Mouse (Mus musculus): ENCODE measurements around the gene Ncoa1.
"Not testable (repeated sequence)": the region's sequence is repeated elsewhere in the genome, so short reads cannot be mapped to it uniquely, and the experiment has no call there.

The Ncoa1 gene

GRCm38 (mm10) chr12:4322227-4322626 lies 154.8 kb downstream of the Ncoa1 start:
- DNase-seq (ENCODE audit: low spot score in 2 of 2), result no peak

DNA sequence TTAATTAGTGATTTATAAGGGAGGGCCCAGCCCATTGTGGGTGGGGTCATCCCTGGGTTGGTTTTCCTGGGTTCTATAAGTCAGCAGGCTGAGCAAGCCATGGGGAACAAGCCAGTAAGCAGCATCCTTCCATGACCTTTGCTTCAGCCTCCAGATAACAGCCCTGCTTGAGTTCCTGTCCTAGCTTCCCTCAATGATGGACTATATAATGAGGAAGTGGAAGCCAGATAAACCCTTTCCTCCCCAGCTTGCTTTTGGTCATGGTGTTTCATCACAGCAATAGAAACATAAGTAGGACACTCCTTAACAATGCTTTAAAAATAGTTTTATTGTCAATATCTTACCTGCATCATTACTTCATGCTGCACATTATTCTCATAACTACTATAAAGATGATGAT lies 163.2 kb downstream of the Ncoa1 start:
- no peak for DNase-seq (ENCODE audit: low spot score in 2 of 2)

- DNase-seq (ENCODE audit: low spot score in 2 of 2), result no peak
These were observed 170.2 kb downstream of the Ncoa1 start for GRCm38 (mm10) chr12:4306712-4307313.

GRCm38 (mm10) chr12:4299300-4299699 lies 177.7 kb downstream of the Ncoa1 start:
- no peak for DNase-seq (ENCODE audit: low spot score in 2 of 2)

DNA sequence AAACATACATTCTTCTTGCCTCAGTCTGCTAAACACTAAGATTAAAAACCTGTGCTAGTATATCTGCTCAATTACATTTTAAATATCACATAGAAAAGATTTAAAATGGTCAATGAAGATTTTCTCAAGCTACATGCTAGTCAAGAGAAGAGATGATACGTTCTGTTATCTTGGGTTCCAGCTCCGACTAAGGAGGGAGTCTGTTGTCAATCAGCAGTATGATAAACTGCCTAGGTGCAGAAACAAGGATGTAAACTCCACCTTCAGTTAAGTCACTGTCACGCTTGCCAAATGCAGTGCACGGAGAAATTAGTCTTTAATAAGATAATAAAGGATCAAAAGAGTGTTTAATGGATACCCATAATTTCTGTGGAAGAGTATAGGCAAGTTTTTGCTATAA lies 178.4 kb downstream of the Ncoa1 start:
- DNase-seq (ENCODE audit: low spot score in 2 of 2), result no peak

DNA sequence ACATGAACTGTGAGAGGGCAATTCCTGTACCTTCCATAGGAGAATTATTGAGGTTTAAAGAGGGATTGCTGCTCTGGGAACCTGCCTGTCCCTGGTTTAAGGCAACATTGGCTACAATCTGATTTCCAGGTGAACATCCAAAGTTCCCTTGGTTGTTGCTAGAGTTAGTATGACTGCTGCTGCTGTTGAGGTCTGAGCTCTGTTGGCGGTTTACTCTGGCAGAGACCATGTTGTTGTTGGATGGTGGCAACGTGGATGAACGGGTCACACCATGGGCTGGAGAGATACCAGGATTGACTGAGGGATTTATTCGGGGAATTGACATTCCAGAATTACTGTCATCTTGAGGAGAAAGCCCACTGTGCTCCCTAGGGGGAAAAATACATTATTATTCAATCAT lies 181.1 kb downstream of the Ncoa1 start:
- DNase-seq (ENCODE audit: low spot score in 2 of 2), result no peak

- no peak for DNase-seq (ENCODE audit: low spot score in 2 of 2)
These were observed 181.7 kb downstream of the Ncoa1 start for GRCm38 (mm10) chr12:4295281-4295680.

DNA sequence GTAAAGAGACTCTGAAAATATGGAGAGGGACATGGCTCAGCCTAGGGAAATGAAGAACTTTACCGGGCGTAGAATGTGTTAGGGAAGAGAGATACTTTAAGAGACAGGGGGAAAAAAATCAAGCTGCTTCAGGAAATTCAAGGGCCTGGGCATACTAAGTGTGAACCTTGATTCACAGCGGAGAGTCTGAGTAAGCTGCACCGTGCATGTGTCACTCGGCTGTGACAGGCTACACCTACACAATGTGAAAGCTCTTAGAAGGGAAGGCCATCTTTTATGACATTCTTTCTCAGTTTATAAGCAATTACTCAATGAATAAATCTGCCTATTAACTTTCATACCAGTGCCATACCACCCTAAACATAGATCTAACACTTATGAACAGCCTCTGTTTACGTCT lies 183.2 kb downstream of the Ncoa1 start:
- no peak for DNase-seq (ENCODE audit: low spot score in 2 of 2)

GRCm38 (mm10) chr12:4285186-4285585 lies 191.8 kb downstream of the Ncoa1 start:
- no peak for DNase-seq (ENCODE audit: low spot score in 2 of 2)

DNA sequence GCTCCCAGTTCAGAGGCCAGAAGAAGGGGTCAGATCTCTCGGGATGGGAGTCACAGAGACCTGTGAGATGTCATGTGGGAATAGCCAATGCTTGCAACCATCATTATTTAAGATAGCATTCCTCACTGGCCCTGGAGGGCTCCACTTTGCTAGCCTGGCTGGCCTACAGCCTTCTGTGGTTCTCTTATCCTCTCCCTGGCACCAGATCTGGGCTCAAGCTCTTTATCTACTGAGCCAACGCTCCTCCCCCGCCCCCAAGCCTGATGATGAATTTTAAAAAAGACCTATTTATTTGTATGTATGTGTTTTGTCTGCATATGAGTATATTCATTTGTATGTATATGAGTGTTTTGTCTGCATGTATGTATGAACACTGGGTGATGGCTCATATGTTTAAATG lies 197.1 kb downstream of the Ncoa1 start:
- DNase-seq (ENCODE audit: low spot score in 2 of 2), result no peak

DNA sequence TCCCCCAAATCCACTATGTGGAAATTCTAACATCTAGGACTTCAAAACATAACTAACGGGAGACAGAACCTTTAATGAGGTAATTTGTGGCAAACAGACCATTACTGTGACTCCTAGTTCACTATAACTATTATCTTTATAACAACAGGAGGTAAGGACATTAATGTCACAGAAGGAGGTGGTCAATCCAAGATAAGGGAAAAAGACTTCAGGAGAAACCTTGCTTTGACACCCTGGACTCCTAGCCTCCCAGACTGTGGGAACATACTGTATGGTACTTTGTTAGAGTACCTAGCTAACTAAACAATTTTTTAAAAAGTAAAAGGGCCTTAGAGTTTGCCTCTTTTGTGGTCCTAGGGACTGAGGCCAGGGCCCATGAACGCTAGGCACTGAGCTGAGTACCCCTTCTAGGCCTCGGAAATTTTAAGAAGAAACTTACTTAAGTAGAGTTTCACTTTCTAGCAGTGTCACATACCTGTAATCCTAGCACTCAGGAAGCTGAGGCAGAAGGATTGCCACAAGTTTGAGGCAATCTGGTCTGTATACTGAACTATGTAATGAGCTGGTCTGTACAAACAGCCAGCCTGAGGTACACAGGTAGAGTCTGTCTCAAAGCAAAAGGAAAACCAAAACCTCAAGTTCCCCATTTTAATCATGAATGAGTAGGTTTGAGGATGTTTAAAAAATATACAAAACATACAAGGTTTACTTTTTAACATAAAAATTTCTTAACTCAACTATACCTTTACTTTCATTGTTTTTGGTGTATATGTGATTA lies 197.8 kb downstream of the Ncoa1 start:
- no peak for DNase-seq (ENCODE audit: low spot score in 2 of 2)

DNA sequence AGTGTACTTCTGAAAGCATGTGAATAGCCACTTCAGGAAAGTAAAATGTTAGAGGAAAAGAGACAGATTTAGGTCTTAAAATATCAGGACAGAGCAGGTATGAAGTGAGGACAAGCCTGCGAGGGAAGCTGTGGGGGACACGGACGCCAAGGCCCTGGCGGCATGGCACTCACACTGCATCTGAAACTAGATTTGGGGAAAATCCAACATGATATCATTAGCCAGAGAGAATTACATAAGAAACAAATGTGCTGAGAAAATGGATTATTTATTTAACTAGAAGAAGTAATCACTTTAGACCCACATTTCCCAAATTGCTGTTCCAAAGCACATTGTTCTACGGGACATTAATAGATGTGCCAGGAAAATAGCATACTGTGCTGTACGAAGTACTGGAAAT lies 205.9 kb downstream of the Ncoa1 start:
- DNase-seq (ENCODE audit: low spot score in 2 of 2), result no peak

- no peak for DNase-seq (ENCODE audit: low spot score in 2 of 2)
These were observed 209.2 kb downstream of the Ncoa1 start for GRCm38 (mm10) chr12:4267765-4268164.

DNA sequence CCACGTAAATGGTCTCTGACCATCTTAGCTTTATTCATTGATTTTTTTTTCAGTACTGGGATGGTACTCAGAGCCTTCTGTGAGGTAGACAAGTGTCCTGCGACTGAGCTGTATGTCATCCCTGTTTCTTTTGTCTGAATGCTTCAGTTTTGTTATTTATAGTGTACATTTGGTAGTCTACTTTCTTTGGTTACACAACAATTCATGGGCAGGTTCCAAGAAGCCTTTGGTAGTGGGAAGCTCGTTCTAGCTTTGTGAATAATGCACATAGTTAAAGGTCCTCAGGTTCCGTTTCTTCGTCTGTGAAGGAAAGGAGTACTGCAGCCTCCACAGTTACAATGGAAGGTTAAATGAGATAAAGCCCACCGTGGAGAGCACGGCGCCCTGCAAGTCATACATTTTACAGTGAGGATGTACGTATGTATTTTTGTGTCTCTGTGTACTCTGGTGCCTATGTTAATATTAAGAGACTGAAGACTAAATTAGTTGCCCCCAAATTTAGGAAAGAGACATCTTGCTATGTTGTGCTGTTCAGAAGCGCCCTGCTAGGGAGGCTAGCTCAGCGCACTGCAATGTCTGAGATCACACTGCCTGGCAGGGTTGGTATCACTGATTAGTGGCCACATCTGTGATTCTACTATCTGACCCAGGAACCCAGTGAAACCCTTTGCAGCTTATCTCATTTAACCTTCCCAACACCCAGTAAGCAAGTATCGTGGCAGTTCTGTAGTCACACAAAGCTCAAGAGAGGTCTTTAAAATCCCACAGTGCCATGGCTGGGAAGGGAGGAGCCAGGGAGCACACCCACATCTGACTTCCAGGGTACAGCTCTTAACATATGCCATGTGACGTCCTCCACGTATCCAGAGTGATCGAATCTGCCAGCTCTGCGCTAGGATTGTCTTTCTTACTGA lies 224.0 kb downstream of the Ncoa1 start:
- DNase-seq (ENCODE audit: low spot score in 2 of 2), result no peak

- no peak for DNase-seq (ENCODE audit: low spot score in 2 of 2)
These were observed 227.2 kb downstream of the Ncoa1 start for GRCm38 (mm10) chr12:4249786-4250185.

GRCm38 (mm10) chr12:4245742-4246141 lies 231.2 kb downstream of the Ncoa1 start:
- no peak for DNase-seq (ENCODE audit: low spot score in 2 of 2)

DNA sequence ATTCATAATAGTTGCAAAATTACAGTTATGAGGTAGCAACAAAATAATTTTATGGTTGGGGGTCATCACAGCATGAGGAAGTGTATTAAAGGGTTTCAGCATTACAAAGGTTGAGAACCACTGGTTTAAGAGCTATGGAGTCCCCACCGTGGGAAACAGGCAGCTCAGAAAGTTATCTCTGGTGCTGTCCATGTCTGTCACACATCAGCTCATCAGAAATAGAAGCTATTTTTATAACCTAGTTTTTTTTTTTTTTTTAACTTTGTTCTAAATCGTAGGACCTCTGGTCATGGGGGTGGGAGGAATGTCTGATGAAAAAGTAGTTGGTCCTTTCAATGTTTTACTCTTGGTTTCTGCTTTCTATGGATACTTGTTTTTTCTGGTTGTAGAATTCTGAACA lies 233.2 kb downstream of the Ncoa1 start:
- no peak for DNase-seq (ENCODE audit: low spot score in 2 of 2)

DNA sequence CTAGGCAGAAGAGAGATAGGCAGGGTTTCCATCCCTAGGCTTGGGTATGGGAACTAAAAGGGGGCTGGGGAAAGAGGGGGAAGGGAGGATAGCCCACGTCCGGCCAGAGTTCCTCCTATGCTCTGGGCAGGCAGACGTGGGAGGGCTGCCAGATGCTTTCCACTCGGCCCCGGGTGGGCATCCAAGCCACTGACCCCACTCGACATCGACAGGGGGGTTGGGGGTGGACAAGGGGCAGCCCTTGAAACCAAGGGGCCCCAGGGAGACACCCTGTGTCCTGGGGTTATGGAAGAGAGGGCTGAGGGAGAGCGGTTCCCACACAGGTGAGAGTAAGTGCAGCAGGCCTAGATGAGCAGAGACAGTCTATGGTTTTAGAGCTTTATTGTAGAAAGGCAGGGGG lies 236.7 kb downstream of the Ncoa1 start:
- not testable (repeated sequence) for DNase-seq (ENCODE audit: low spot score in 2 of 2)

DNA sequence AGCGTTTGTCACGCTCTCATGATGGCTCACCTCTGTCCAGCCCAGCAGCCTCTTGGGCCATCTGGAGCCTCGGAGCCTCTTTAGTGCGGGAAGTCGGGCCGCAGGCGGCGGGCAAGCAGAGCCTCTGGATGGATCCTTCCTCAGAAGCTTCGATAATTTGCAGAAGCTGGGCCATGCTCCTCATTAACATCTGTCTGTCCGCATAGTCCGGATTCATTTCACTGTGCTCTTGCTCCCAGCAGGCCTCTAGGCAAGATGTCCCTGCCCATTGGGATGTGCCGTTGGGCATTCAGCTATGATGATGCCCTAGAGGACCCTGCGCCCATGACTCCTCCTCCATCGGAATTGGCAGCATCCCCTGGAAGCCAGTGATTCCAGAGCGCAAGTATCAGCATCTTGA lies 239.5 kb downstream of the Ncoa1 start:
- no peak for DNase-seq (ENCODE audit: low spot score in 2 of 2)

DNA sequence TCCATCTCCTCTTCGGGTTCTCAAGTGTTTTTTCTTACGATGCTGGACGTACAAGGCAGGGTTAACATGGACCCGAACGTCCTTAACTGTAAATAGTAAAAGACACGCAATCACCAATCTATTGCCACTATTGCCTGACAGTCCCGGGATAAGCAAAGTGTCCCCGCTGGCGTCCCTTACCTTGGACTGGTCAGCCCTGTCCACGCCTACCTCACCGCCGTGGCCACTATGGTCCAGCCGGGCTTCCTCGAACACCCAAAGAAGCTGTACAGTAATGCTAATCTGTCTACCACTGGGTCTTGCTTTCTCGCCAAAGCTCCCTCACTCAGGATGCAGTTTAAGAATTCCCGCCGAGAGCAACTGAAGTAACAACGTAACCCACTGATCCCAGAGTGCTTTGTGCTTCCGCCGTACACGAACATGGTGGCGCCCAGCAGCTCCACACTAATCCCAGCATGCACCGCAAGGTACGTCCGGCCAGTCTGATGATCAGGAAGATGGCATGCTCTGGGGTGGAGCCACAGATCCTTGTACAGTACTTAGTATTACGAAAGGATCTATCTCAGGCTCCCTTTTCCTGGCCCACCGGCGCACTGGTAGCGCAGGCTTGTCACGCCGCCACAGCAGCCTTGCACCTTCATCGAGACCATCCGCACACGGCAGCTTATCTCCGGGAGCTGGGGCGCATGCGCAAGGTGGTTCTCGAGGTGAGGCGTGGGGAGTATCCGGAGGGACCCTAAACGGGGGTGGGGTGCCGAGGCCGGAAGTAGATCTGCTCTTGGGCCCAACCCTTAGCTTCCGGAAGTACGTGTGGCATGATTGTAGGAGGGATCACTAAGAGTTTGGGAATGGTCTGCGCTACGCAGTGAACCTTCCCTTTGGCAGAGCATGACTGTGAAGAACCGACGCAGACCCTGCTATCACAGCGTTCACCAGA lies 243.1 kb downstream of the Ncoa1 start, which contains the start of the genes Ptrhd1 and Cenpo:
Gene Ptrhd1, plus strand, starts transcription at position 456 of the 937 bp plus-strand sequence.
Gene Cenpo, minus strand, starts transcription at position 723 of the 937 bp plus-strand sequence.
- peak; percentile 95 to 98 for DNase-seq (ENCODE audit: low spot score in 2 of 2)

DNA sequence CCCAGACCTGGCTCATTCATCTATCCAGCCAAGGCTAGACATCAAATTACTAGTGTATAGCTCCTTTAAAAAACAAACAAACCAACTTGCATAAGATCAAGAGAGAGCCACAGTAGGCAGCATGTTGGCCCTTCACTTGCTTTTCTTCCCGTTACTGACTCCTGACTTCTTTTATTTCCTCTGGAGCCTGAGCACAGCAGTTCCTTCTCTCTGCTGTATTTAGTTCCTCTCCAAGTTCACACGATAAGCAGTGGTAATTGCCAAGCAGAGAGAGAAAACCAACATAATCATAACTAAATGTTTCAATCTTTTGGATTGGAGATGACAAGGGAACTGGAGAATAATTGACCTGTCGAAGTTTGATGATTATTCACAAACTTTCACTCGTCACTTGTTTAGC lies 244.2 kb downstream of the Ncoa1 start:
- DNase-seq (ENCODE audit: low spot score in 2 of 2), result no peak

Measured in urinary bladder, adult 18-20 months (tissue).